Mouse (Mus musculus) lung, adult 2 months (tissue): ENCODE measurements around the gene Chtop.

Experiments
- CTCF ChIP-seq: fragments of 200-500 bp; IDR thresholded peaks from 2 replicates; pipeline ENCODE4 v1.5.1; 2011; ENCODE audit warnings: mild to moderate bottlenecking, low read length, control low read depth; ENCODE audit not compliant: insufficient read depth
- POLR2A ChIP-seq: fragments of 200-500 bp; IDR thresholded peaks from 2 replicates; pipeline ENCODE4 v1.6.1; 2011; ENCODE audit warnings: low read depth, mild to moderate bottlenecking, control low read depth, low read length, borderline replicate concordance; ENCODE audit errors: extremely low read depth

DNA sequence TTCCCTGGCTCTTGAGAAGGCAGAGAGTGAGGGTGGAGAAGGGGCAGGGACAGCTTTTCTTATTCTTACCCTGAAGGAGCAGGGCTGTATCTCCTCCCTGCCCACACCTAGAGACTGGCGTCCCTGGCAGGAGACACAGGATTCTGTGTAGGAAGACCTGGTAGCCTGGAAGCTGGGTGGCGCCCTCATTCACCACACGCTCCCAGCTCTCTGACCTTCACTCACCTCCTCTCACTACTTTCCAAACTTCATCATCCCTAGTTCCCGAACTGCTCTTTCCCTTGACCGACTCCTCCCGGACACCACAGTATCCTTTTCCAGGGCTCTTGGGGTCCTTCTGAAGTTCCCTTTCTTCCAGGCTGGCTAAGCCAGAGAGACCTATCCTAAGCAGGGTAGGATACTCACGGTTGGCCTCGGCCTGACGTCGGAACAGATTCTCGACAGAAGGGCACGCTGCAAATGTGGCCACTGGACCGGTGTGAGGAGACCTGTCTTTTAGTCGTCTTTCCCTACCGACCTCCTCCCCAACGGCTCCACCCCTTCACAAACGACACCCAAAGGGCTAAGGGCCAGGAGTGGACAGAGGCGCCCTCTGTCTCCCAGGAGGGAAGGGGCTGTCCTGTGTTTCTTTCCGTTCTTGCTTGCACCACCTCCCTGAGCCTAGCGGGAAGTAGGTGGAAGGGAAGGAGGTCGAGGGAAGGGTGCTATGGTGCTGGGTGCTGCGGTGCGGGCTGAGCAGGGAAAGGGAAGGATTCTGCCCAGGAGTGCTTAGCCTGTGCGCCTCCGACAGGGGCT is 4.7 kb upstream of the Chtop start, which contains the start of the genes S100a1 and S100a13:
- TF ChIP-seq POLR2A (peak; percentile 83; the same call in 1 of the 2 replicates), CTCF (no peak)
